ENCODE assay signal across 25 mouse cellular contexts in the genomic region with DNA sequence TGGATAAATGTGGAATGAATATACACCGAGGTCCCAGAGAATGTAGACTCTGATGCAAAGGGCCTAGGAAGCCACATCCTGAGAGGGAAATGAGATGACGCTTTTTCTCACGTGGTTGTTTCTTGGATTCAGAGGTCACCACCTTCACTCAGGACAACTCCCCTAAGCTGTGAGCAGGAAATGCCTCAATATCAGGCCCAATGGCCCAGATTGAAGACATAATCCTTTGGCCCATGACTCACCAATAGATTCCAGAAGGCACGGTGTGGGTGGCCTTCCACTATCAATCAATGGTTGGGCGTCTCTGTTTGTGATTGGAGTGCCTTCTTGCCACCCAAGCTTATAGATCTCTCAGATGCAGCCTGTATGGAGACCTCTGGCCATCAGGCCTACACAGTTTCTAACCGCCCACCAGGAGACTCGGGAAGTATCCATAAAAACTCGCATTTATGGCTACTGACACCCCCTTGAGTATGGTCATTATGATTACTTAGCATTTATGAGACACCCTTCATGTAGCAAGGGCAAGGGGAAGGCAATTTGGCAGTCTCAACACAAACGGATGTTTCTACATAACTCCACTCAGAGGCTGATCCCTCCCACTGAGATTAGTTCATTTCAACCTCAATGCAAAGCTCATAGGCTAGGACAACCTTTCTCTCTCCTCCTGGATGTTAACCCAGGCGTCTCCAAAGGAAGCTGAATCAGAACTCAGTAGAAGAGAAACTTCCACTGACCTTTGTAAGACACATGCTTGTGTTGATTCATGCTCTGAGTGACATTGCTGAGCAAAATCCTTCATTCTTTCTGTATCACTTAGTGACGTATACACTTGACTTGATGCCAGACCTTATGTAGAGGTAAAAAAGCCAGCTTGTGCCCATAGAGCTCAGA.
DNase-seq lines count a peak whose midpoint lies in the region; ATAC-seq and TF ChIP-seq lines count a peak whose summit lies in the region.
"Had no signal": no experiment of that assay in that cellular context is flagged by ENCODE, and none has a peak within 500 bp of the region (broad histone marks: within the 10 kb centered on the region; RNA-seq: fewer than 3 reads in every experiment).

No protein-coding gene starts in this region.

- peaks cover 10% of the 10 kb centered on the region for H3K4me1 ChIP-seq in kidney, postnatal 0 days (replicated peaks; ENCODE audit: insufficient read depth, low read length)
- H3K4me1 ChIP-seq in lung, embryonic 16.5 days (replicated peaks; ENCODE audit: control insufficient read depth, insufficient read depth, low read length), result peaks cover 4% of the 10 kb centered on the region; the same call in 1 of the 2 replicates
- H3K4me1 ChIP-seq in lung, adult 2 months (ENCODE audit: control insufficient read depth, insufficient read depth, low read length), result peaks cover 7% of the 10 kb centered on the region
- H3K4me1 ChIP-seq: forebrain, embryonic 12.5 days; midbrain, embryonic 15.5 days; neural tube, embryonic 13.5 days had no signal

- H3K4me3 ChIP-seq in kidney, postnatal 0 days (replicated peaks; ENCODE audit: low read depth, low read length), result no peak overlapping the region
- no peak overlapping the region for H3K4me3 ChIP-seq in lung, embryonic 16.5 days (ENCODE audit: low read length)
- H3K4me3 ChIP-seq in lung, adult 2 months (replicated peaks; ENCODE audit: extremely low read depth, low read depth, low read length), result no peak overlapping the region
- H3K4me3 ChIP-seq: embryonic facial prominence, embryonic 12.5 days; erythroblast, embryonic 14.5 days; forebrain, embryonic 12.5 days; heart, adult 2 months; heart, embryonic 13.5 days; limb, embryonic 15.5 days; midbrain, embryonic 15.5 days; neural tube, embryonic 13.5 days had no signal

- H3K27me3 ChIP-seq in kidney, postnatal 0 days (ENCODE audit: insufficient read depth, low read length), result no peaks in the 10 kb centered on the region
- H3K27me3 ChIP-seq in lung, embryonic 16.5 days (ENCODE audit: control insufficient read depth, insufficient read depth, low read depth, low read length), result no peaks in the 10 kb centered on the region
- H3K27me3 ChIP-seq: embryonic facial prominence, embryonic 12.5 days; forebrain, embryonic 12.5 days; heart, embryonic 13.5 days; limb, embryonic 15.5 days; midbrain, embryonic 15.5 days; neural tube, embryonic 13.5 days had no signal

- no peak for ATAC-seq in kidney, postnatal 0 days (replicated peaks; ENCODE audit: low FRiP score, low read depth)
- peak; percentile 72 for ATAC-seq in lung, embryonic 16.5 days (ENCODE audit: low read depth)
- ATAC-seq: hindbrain, postnatal 0 days; midbrain, embryonic 15.5 days had no signal

- 66% methylated on average over 11 of the region's 11 CpGs for WGBS in kidney, postnatal 0 days
- 56% methylated on average over 11 of the region's 11 CpGs for whole genome bisulfite sequencing in lung, embryonic 16.5 days
- 66% methylated on average over 11 of the region's 11 CpGs for WGBS in lung, adult 2 months

- TF ChIP-seq POLR2A in lung, adult 2 months (IDR thresholded peaks at IDR 0.05; ENCODE audit: borderline replicate concordance, extremely low read depth, low read depth, low read length), result no peak

- H3K27ac ChIP-seq in kidney, postnatal 0 days, result 0 out of 2 replicates have a peak overlapping the region, but pooled peaks have one; percentile 19
- no peak overlapping the region for H3K27ac ChIP-seq in lung, embryonic 16.5 days (ENCODE audit: low read length)
- H3K27ac ChIP-seq: embryonic facial prominence, embryonic 12.5 days; forebrain, embryonic 12.5 days; heart, adult 2 months; heart, embryonic 13.5 days; hindbrain, postnatal 0 days; limb, embryonic 15.5 days; midbrain, embryonic 15.5 days; neural tube, embryonic 13.5 days had no signal

- TF ChIP-seq CTCF in kidney, postnatal 0 days (IDR thresholded peaks at IDR 0.05; ENCODE audit: low read depth), result no peak
- no peak for TF ChIP-seq CTCF in lung, adult 2 months (IDR thresholded peaks at IDR 0.05; ENCODE audit: insufficient read depth, low read length)

- no peak overlapping the region for H3K4me2 ChIP-seq in kidney, postnatal 0 days (ENCODE audit: low read length)
- H3K4me2 ChIP-seq in lung, embryonic 16.5 days (ENCODE audit: low read depth, low read length), result no peak overlapping the region
- H3K4me2 ChIP-seq: embryonic facial prominence, embryonic 12.5 days; forebrain, embryonic 12.5 days; heart, embryonic 13.5 days; limb, embryonic 15.5 days; midbrain, embryonic 15.5 days; neural tube, embryonic 13.5 days had no signal

- H3K36me3 ChIP-seq in kidney, postnatal 0 days (ENCODE audit: insufficient read depth, low read length), result no peaks in the 10 kb centered on the region
- no peaks in the 10 kb centered on the region for H3K36me3 ChIP-seq in lung, embryonic 16.5 days (ENCODE audit: control insufficient read depth, insufficient read depth, low read length)
- H3K36me3 ChIP-seq: embryonic facial prominence, embryonic 12.5 days; forebrain, embryonic 12.5 days; heart, embryonic 13.5 days; limb, embryonic 15.5 days; midbrain, embryonic 15.5 days; neural tube, embryonic 13.5 days had no signal

- DNase-seq in kidney, postnatal 0 days (ENCODE audit: low spot score), result peak; percentile 81
- DNase-seq in kidney, adult 18-20 months, result no peak
- DNase-seq in lung, adult 2 months, result no peak
- peak; percentile 17 for DNase-seq in adipocyte (ENCODE audit: low spot score)
- DNase-seq in neural tube, embryonic 10.5 days (ENCODE audit: extremely low spot score, low spot score), result no peak
- no peak for DNase-seq in layer of hippocampus, adult 8-10 months (ENCODE audit: low spot score in 2 of 2)
- DNase-seq: cerebellum, adult 11 months; cerebellum, postnatal 10 days; gastrocnemius, postnatal 25 days; heart, adult 2 months; heart, postnatal 14 days; kidney, adult 11 months; lung, adult 18-20 months; retina, postnatal 1 day; right cerebral cortex, postnatal 25 days; thymus, postnatal 25 days had no signal

- no peak overlapping the region for H3K9ac ChIP-seq in kidney, postnatal 0 days (ENCODE audit: low read depth, low read length)
- no peak overlapping the region for H3K9ac ChIP-seq in lung, embryonic 16.5 days (ENCODE audit: low read length)
- H3K9ac ChIP-seq: embryonic facial prominence, embryonic 12.5 days; forebrain, embryonic 12.5 days; heart, embryonic 13.5 days; limb, embryonic 15.5 days; midbrain, embryonic 15.5 days; neural tube, embryonic 13.5 days had no signal

- no peaks in the 10 kb centered on the region for H3K9me3 ChIP-seq in kidney, postnatal 0 days (replicated peaks; ENCODE audit: low read length)
- no peaks in the 10 kb centered on the region for H3K9me3 ChIP-seq in lung, embryonic 16.5 days (ENCODE audit: control insufficient read depth, low read length)
- H3K9me3 ChIP-seq: embryonic facial prominence, embryonic 12.5 days; forebrain, embryonic 12.5 days; heart, embryonic 13.5 days; limb, embryonic 15.5 days; midbrain, embryonic 15.5 days; neural tube, embryonic 13.5 days had no signal

Comparison
In these comparisons a context has a peak if more than half of its experiments do, and no peak if none do; other contexts are left out.
1. DNase-seq: peak in kidney, postnatal 0 days (single experiment) and adipocyte (single experiment); none in kidney, adult 18-20 months (single experiment), lung, adult 2 months (single experiment), neural tube, embryonic 10.5 days (single experiment) and layer of hippocampus, adult 8-10 months (0 of 2).